Mouse (Mus musculus): ENCODE measurements around the gene Vstm4. TPM values are rescaled to one million over a fixed set of nuclear protein-coding genes. Genes with fewer than 3 reads are reported as not detected.
A peak's percentile ranks its signal among the peaks of the same experiment; 100 is the strongest.

The Vstm4 gene
- polyA plus RNA-seq, 1 experiment from 2014 or later = 15.1 TPM

DNA sequence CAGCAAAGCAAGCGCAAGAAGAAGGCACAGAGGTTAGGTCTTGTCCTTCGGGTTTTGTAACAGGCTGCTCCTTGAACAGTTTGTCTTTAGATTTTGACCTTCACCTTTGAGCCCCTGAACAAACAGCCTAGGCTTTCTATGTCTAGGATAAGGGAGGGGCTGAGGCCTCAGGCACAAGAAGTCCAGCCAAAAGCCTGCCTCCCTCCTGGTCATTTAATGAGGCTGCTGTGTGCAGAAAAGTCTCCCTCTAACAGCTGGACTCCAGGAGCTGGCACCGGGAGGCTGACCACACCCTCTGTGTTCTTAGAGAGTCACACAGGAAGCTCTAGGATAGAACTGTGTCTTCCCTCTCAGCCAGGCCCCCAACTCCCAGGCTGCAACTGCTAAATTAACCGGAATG lies 29.4 kb upstream of the Vstm4 start:
- Histone ChIP-seq H3K9ac (no peak overlapping the region), H3K27me3 (replicated peaks) (no peaks in the 10 kb centered on the region), H3K4me2 (no peak overlapping the region), H3K4me1 (replicated peaks) (peaks cover 26% of the 10 kb centered on the region), H3K27ac (ENCODE audit: poor library complexity, severe bottlenecking) (no peak overlapping the region), H3K36me3 (no peaks in the 10 kb centered on the region), H3K4me3 (no peak overlapping the region), H3K9me3 (replicated peaks) (peaks cover 10% of the 10 kb centered on the region)
- 65% methylated on average over 4 of the region's 4 CpGs for WGBS
- no peak for ATAC-seq (ENCODE audit: insufficient number of reproducible peaks, low FRiP score)

DNA sequence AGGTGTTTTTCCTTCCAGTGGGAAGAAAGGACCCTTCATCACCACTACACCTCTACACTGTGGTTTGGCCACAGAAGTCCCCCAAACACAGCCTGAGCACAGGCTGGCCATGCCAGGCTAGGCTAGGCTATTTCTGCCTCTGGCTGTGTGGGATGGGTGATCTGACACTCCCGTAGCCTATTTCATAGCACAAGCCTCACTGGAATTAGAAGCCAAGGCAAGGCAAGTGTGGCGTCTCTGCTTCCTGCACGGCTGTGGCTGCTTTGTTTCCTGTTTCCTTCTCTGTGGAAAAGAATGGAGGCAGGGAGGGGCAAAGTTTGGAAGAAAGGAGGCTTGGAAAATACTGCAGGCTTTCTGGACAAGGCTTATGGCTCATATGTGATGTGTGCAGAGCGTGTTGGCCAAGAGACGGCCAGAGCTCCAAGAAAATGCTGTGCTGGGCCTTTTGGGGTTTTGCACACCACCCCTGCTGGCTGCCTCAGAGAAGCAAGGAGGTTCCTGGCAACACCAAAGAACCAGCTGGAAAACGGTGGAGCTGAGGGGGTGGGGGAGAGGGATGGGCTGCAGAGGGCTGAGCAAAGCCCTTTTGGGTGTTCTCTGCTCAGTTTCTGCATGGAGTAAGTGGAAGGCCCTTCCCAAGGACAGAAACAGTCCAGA lies 28.4 kb upstream of the Vstm4 start:
- peaks cover 10% of the 10 kb centered on the region for H3K9me3 ChIP-seq (replicated peaks)
- no peaks in the 10 kb centered on the region for H3K27me3 ChIP-seq (replicated peaks)
- no peak for ATAC-seq (ENCODE audit: insufficient number of reproducible peaks, low FRiP score)
- no peak overlapping the region for H3K27ac ChIP-seq (ENCODE audit: poor library complexity, severe bottlenecking)
- no peak overlapping the region for H3K9ac ChIP-seq
- H3K4me3 ChIP-seq = no peak overlapping the region
- H3K36me3 ChIP-seq = no peaks in the 10 kb centered on the region
- no peak overlapping the region for H3K4me2 ChIP-seq
- H3K4me1 ChIP-seq (replicated peaks) = peaks cover 26% of the 10 kb centered on the region
- WGBS = 52% methylated on average over 6 of the region's 6 CpGs

DNA sequence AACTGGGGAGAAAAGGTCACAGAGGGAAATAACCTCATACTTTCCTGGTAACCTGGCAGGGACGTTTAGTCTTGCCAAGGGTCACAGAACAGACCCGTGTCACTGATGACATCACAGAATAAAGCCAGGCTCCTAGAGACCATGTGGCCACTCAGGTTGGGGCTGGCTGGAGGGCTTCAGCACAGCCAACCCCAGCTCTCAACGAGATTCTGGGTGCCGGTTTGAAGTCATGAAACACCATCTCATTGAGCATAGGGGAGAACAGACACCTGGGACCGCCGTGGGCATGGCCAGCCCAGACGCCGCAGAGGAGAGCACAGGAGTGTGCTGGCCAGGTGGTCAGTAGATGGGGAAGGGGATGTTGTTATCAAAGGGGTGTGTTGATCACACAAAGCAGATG lies 22.7 kb upstream of the Vstm4 start, which contains the start of gene Fam170b:
Fam170b (plus strand) TSS at position 116 of the 400 bp plus-strand sequence.
- H3K27me3 ChIP-seq (replicated peaks) = peaks cover 4% of the 10 kb centered on the region; the same call in 1 of the 2 replicates

GRCm38 (mm10) chr14:32835181-32835580 lies 21.4 kb upstream of the Vstm4 start:
- Histone ChIP-seq H3K4me2 (peak overlapping the region; percentile 2; the same call in 1 of the 2 replicates), H3K9me3 (replicated peaks) (peaks cover 4% of the 10 kb centered on the region), H3K27me3 (replicated peaks) (peaks cover 4% of the 10 kb centered on the region), H3K36me3 (no peaks in the 10 kb centered on the region), H3K4me1 (replicated peaks) (0 out of 2 replicates have a peak, but pooled peaks cover 6% of the 10 kb centered on the region), H3K4me3 (no peak overlapping the region), H3K27ac (ENCODE audit: poor library complexity, severe bottlenecking) (no peak overlapping the region), H3K9ac (no peak overlapping the region)
- 74% methylated on average over 14 of the region's 14 CpGs for WGBS
- ATAC-seq (ENCODE audit: insufficient number of reproducible peaks, low FRiP score) = no peak

More for the DNA sequence above, 22.7 kb upstream of the Vstm4 start, which contains the start of gene Fam170b:
- no peaks in the 10 kb centered on the region for H3K36me3 ChIP-seq
- 74% methylated on average over 8 of the region's 8 CpGs for WGBS
- H3K9ac ChIP-seq = no peak within 1 kb of the TSS
- 0 out of 2 replicates have a peak, but pooled peaks cover 6% of the 10 kb centered on the region for H3K4me1 ChIP-seq (replicated peaks)
- no peak within 1 kb of the TSS for H3K4me2 ChIP-seq
- H3K27ac ChIP-seq (ENCODE audit: poor library complexity, severe bottlenecking) = no peak within 1 kb of the TSS
- H3K4me3 ChIP-seq = no peak within 1 kb of the TSS
- ATAC-seq (ENCODE audit: insufficient number of reproducible peaks, low FRiP score) = no peak
- H3K9me3 ChIP-seq (replicated peaks) = peaks cover 10% of the 10 kb centered on the region

- 78% methylated on average over 14 of the region's 14 CpGs for WGBS
- peaks cover under 1% of the 10 kb centered on the region; the same call in 1 of the 2 replicates for H3K9me3 ChIP-seq (replicated peaks)
Measured at GRCm38 (mm10) chr14:32835596-32835995, 21.0 kb upstream of the Vstm4 start.

DNA sequence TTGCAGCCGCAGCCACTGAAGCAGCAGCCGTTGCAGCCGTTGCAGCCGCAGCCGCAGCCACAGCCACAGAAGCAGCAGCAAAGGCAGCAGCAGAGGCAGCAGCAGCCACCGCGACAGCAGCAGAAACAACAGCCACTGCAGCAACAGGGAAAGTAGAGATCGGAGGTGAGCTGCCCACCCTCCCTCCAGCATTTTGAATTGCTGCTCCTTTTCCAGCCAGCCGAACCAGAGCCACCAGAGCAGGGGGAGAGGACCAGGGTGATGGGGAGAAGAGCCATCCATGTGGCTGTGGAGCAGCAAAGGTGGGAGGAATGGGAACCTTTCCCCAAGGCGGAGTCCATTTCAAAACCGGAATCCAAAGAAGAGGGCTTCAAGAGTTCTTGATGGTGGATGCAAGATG lies 20.4 kb upstream of the Vstm4 start:
- Histone ChIP-seq H3K4me3 (no peak overlapping the region), H3K27ac (ENCODE audit: poor library complexity, severe bottlenecking) (no peak overlapping the region), H3K36me3 (no peaks in the 10 kb centered on the region), H3K4me1 (replicated peaks) (0 out of 2 replicates have a peak, but pooled peaks cover 6% of the 10 kb centered on the region), H3K4me2 (no peak overlapping the region), H3K9me3 (replicated peaks) (no peaks in the 10 kb centered on the region), H3K27me3 (replicated peaks) (peaks cover 7% of the 10 kb centered on the region), H3K9ac (no peak overlapping the region)
- 92% methylated on average over 11 of the region's 11 CpGs for WGBS
- no peak for ATAC-seq (ENCODE audit: insufficient number of reproducible peaks, low FRiP score)

More at GRCm38 (mm10) chr14:32835596-32835995, 21.0 kb upstream of the Vstm4 start:
- Histone ChIP-seq H3K4me2 (peak overlapping the region; percentile 2; the same call in 1 of the 2 replicates), H3K36me3 (no peaks in the 10 kb centered on the region), H3K27ac (ENCODE audit: poor library complexity, severe bottlenecking) (no peak overlapping the region), H3K4me1 (replicated peaks) (0 out of 2 replicates have a peak, but pooled peaks cover 6% of the 10 kb centered on the region), H3K9ac (no peak overlapping the region), H3K27me3 (replicated peaks) (peaks cover 4% of the 10 kb centered on the region), H3K4me3 (no peak overlapping the region)
- ATAC-seq (ENCODE audit: insufficient number of reproducible peaks, low FRiP score) = peak; percentile 33; the same call in 1 of the 2 replicates

DNA sequence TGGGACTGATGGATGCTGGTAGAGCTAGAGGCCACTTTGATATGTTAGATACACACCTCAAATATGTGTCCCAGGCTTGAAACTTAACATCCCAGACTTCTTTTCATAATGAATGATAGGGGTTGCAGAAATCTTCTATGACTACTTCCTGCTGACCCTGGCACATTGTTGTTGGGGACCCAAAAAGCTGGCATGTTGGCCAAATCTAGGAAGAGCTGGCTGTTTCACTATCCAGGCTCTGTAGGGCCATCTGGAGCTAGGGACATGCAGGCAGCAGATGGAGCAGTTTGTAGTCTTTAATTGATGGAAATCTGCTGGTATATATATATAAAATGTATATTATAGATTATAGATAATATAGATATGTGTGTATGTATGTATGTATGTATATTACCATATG lies 14.5 kb upstream of the Vstm4 start:
- no peak overlapping the region for H3K27ac ChIP-seq (ENCODE audit: poor library complexity, severe bottlenecking)
- H3K4me3 ChIP-seq = no peak overlapping the region
- H3K9ac ChIP-seq = no peak overlapping the region
- H3K27me3 ChIP-seq (replicated peaks) = peaks cover 7% of the 10 kb centered on the region; the same call in 1 of the 2 replicates
- no peaks in the 10 kb centered on the region for H3K4me1 ChIP-seq (replicated peaks)
- no peaks in the 10 kb centered on the region for H3K36me3 ChIP-seq
- no peaks in the 10 kb centered on the region for H3K9me3 ChIP-seq (replicated peaks)
- no peak overlapping the region for H3K4me2 ChIP-seq
- ATAC-seq (ENCODE audit: insufficient number of reproducible peaks, low FRiP score) = no peak

DNA sequence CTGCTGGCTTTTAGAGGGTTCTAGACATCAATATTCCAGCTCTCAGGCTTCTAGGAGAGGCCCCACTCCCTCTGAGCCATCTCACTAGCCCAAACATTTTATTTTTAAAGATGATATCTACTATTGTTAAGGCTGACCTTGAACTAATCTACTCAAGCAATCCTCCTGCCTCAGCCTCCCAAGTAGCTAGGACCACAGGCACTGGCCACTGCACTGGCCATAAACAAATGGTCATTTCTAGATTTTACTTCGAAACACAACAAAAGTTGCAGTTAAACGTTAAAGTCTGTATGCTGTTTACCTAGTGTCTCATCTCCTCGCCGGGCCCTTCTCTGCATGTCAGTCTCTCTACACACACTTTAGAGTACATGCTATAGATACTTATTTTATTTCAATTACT lies 2.5 kb upstream of the Vstm4 start:
- Histone ChIP-seq H3K36me3 (no peaks in the 10 kb centered on the region), H3K4me2 (no peak overlapping the region), H3K4me3 (no peak overlapping the region), H3K9me3 (replicated peaks) (no peaks in the 10 kb centered on the region), H3K4me1 (replicated peaks) (peaks cover 19% of the 10 kb centered on the region), H3K27me3 (replicated peaks) (peaks cover 3% of the 10 kb centered on the region; the same call in 1 of the 2 replicates), H3K9ac (no peak overlapping the region), H3K27ac (ENCODE audit: poor library complexity, severe bottlenecking) (no peak overlapping the region)
- WGBS = 88% methylated on average over 4 of the region's 4 CpGs
- no peak for ATAC-seq (ENCODE audit: insufficient number of reproducible peaks, low FRiP score)

DNA sequence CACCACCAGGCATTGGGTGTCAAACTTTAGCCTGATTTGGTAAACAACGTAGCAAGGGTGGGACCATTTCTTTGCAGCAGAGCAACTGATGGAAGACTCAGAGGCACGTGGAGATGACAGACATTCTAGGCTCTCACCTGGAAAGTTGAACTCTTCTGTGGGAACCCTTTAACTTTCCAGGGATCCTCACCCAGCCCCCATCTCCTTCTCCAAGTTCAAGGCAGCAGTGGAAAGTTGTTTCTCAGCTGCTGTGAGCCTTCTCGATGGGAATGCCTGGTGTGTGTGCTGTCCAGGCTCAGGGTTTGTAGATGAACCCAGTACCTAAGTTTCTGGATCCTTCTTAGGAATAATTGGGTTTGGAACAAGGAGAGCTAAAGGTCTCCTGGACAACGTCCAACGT lies 310 bp upstream of the Vstm4 start:
- Histone ChIP-seq H3K4me1 (replicated peaks) (peaks cover 41% of the 10 kb centered on the region), H3K4me3 (peak overlapping the region; percentile 63), H3K36me3 (no peaks in the 10 kb centered on the region), H3K4me2 (peak overlapping the region; percentile 84), H3K9ac (peak overlapping the region; percentile 79; the same call in 1 of the 2 replicates), H3K27me3 (replicated peaks) (peaks cover 3% of the 10 kb centered on the region; the same call in 1 of the 2 replicates), H3K27ac (ENCODE audit: poor library complexity, severe bottlenecking) (no peak overlapping the region), H3K9me3 (replicated peaks) (no peaks in the 10 kb centered on the region)
- WGBS = 37% methylated on average over 5 of the region's 5 CpGs
- ATAC-seq (ENCODE audit: insufficient number of reproducible peaks, low FRiP score) = no peak

DNA sequence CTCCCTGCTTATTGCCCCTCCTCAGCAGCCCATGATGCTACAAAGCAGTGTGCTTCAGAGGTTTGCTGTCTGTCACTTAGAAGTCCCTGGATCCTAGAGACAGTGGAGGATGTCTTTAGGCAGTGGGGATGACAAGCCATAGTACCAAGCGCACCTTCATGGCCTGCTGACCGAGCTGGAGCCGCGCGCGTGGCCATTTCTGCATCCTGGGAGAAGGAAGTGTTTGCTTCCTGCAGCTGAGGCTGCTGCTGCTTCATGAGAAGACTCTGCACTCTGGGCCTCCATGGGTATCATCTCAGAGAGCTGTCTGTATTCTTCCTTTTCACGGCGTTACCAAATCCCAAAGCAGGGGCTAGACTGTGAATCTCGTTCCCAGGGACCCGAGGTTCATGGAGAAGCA lies 1.8 kb downstream of the Vstm4 start:
- Histone ChIP-seq H3K4me1 (replicated peaks) (peaks cover 52% of the 10 kb centered on the region), H3K9me3 (replicated peaks) (no peaks in the 10 kb centered on the region), H3K27ac (ENCODE audit: poor library complexity, severe bottlenecking) (no peak overlapping the region), H3K36me3 (peaks cover under 1% of the 10 kb centered on the region; the same call in 1 of the 2 replicates), H3K4me2 (no peak overlapping the region), H3K4me3 (no peak overlapping the region), H3K9ac (no peak overlapping the region), H3K27me3 (replicated peaks) (peaks cover 3% of the 10 kb centered on the region; the same call in 1 of the 2 replicates)
- 88% methylated on average over 10 of the region's 10 CpGs for WGBS
- ATAC-seq (ENCODE audit: insufficient number of reproducible peaks, low FRiP score) = no peak

DNA sequence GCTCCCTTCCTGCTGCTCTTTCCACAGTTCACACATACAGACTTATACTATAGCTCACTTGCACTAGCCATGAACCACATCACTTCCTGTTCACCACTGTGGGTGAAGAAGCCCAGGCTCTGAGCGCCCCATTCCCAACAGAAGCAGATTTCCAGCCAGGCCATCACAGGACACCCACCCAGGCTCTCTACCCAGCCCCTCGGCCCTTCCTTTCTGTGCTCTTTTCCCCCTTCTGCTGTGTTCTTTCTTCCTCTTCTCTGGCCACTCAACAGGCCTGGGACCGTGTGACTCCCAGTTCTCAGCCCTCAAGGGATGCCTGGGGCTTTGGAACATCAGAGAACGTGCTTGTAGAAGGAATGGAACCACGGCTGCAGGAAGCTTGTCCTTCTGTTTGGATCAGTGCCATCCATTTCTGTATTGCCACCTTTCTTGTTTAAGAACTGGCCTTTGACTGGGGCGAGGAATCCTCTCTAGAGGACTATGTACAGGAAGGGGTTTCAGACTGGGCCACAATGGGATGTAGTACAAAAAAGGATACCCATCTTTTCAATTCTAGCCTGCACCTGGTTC lies 2.5 kb downstream of the Vstm4 start:
- H3K9ac ChIP-seq = no peak overlapping the region
- H3K36me3 ChIP-seq = peaks cover 3% of the 10 kb centered on the region; the same call in 1 of the 2 replicates
- 62% methylated on average over 6 of the region's 6 CpGs for WGBS
- no peak overlapping the region for H3K4me2 ChIP-seq
- peaks cover 3% of the 10 kb centered on the region; the same call in 1 of the 2 replicates for H3K27me3 ChIP-seq (replicated peaks)
- no peak for ATAC-seq (ENCODE audit: insufficient number of reproducible peaks, low FRiP score)
- no peaks in the 10 kb centered on the region for H3K9me3 ChIP-seq (replicated peaks)
- peaks cover 52% of the 10 kb centered on the region for H3K4me1 ChIP-seq (replicated peaks)
- H3K4me3 ChIP-seq = no peak overlapping the region
- H3K27ac ChIP-seq (ENCODE audit: poor library complexity, severe bottlenecking) = no peak overlapping the region

Measured in heart, embryonic 12.5 days (tissue).